Mouse (Mus musculus) midbrain, embryonic 13.5 days (tissue): Measurements from ENCODE around the gene Dpf2. TPM values are rescaled to one million over a fixed set of nuclear protein-coding genes. Genes with fewer than 3 reads are reported as not detected.

Experiments
- ATAC-seq: fragments of 200-750 bp; cut with Nextera tagmentation; 2 replicates; pipeline ENCODE4 v1.8.0; 2017; ENCODE audit warnings: mild to moderate bottlenecking, moderate TSS enrichment, moderate library complexity
- H3K27ac ChIP-seq: fragments of 300-500 bp; sonication (generic); 2 replicates; pipeline ENCODE4 v1.5.1; 2015; ENCODE audit warnings: inconsistent platforms, mild to moderate bottlenecking, moderate library complexity
- H3K27me3 ChIP-seq: fragments of 300-500 bp; sonication (generic); 2 replicates; pipeline ENCODE4 v1.6.1; 2015; ENCODE audit warnings: mild to moderate bottlenecking, inconsistent platforms
- H3K36me3 ChIP-seq: fragments of 300-500 bp; sonication (generic); 2 replicates; pipeline ENCODE4 v1.6.1; 2015; ENCODE audit warnings: mild to moderate bottlenecking, inconsistent platforms
- H3K4me1 ChIP-seq: fragments of 300-500 bp; sonication (generic); replicated peaks from 2 replicates; pipeline ENCODE4 v1.6.1; 2015; ENCODE audit warnings: inconsistent platforms
- H3K4me2 ChIP-seq: fragments of 300-500 bp; sonication (generic); replicated peaks from 2 replicates; pipeline ENCODE4 v1.6.1; 2015; ENCODE audit warnings: moderate library complexity, mild to moderate bottlenecking, inconsistent platforms
- H3K4me3 ChIP-seq: fragments of 300-500 bp; sonication (generic); replicated peaks from 2 replicates; pipeline ENCODE4 v1.5.1; 2015; ENCODE audit warnings: mild to moderate bottlenecking, inconsistent platforms
- H3K9ac ChIP-seq: fragments of 300-500 bp; sonication (generic); replicated peaks from 2 replicates; pipeline ENCODE4 v1.6.1; 2015; ENCODE audit warnings: mild to moderate bottlenecking, inconsistent platforms
- H3K9me3 ChIP-seq: fragments of 300-500 bp; sonication (generic); 2 replicates; pipeline ENCODE4 v1.6.1; 2016; ENCODE audit warnings: mild to moderate bottlenecking, inconsistent platforms
- WGBS: fragments of 180-500 bp; shearing (Covaris S2); methylation state at CpG from one replicate; pipeline ENCODE4 v1.1.7; 2015; 5-methylcytosine and 5-hydroxymethylcytosine counted together
- polyA plus RNA-seq: library from polyadenylated mRNA; unstranded; fragments of >200 nt; fragmentation: Nextera tagmentation; extraction: Ambion mirVana; gene quantifications from 2 replicates; pipeline ENCODE4 v1.2.1, GENCODE M21; 2015

Dpf2 gene
- polyA plus RNA-seq, result 157 and 158 TPM in 2 replicates

DNA sequence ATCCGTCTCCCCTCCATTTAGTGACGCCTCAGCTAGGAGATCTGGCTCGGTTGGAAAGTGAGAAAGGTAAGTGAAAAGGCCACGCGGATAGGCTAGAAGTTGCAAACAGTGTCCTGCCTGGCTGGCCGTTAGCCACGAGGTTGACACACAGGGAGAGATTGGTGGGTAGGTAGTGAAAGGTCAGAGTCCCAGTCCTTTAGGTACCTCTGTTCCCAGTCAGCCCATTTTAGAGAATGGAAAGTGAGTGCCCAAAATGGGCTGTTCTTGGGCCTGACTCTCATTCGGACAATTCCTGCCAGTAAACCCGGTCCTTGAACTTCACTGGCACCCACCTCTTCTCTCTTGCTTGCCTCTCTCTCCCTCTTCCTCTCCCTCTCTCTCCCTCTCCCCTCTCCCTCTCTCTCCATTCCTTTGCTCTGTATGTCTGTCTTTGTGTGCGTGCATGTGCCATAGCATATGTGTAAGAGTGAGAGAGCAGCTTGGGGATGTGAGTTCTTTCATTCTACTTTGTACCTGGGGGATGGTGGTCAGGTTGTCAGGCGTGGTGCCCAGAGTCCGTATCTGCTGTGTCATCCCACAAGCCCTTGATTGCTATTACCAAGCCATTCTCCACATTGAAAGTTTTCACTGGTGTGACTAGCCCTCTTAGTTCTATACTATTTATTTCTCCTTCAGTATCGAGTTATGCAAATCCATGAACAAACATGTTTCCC lies at the start of gene Dpf2:
Dpf2 (minus strand) TSS at position 4 of the 713 bp plus-strand sequence.
- H3K36me3 ChIP-seq, result peaks cover 14% of the 10 kb centered on the region
- H3K4me1 ChIP-seq, result peaks cover 34% of the 10 kb centered on the region
- H3K9ac ChIP-seq, result peak within 1 kb of the TSS; percentile 97
- peak within 1 kb of the TSS; percentile 75 for H3K27ac ChIP-seq
- H3K4me2 ChIP-seq, result peak within 1 kb of the TSS; percentile 79
- H3K9me3 ChIP-seq, result no peaks in the 10 kb centered on the region
- no peak; the same call in 1 of the 2 replicates for ATAC-seq
- H3K4me3 ChIP-seq, result peak within 1 kb of the TSS; percentile 97
- 22% methylated on average over 13 of the region's 13 CpGs for WGBS
- no peaks in the 10 kb centered on the region for H3K27me3 ChIP-seq

DNA sequence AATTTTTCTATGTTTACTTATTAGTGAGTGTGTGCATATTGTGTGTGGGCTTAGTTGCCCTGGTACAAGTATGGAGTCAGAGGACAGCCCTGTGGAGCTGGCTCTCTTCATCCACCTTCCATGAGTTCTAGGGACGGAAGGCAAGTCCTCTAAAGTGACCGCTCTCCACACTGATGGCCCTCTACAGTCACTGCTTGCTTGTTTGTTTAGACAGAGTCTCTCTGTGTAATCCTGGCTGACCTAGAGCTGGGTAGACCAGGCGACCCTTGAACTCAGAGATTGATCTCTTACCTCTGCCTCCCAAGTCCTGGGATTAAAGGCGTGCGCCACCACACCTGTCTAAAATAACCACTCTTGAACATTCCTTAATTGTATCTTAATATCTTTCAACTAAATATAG lies 44.6 kb upstream of the Dpf2 start:
- 93% methylated on average over 5 of the region's 5 CpGs for WGBS
- H3K9ac ChIP-seq, result no peak overlapping the region
- no peaks in the 10 kb centered on the region for H3K27me3 ChIP-seq
- no peak overlapping the region for H3K4me3 ChIP-seq
- H3K4me1 ChIP-seq, result no peaks in the 10 kb centered on the region
- ATAC-seq, result no peak
- peaks cover 39% of the 10 kb centered on the region for H3K36me3 ChIP-seq
- no peak overlapping the region for H3K4me2 ChIP-seq
- no peaks in the 10 kb centered on the region for H3K9me3 ChIP-seq
- no peak overlapping the region for H3K27ac ChIP-seq

DNA sequence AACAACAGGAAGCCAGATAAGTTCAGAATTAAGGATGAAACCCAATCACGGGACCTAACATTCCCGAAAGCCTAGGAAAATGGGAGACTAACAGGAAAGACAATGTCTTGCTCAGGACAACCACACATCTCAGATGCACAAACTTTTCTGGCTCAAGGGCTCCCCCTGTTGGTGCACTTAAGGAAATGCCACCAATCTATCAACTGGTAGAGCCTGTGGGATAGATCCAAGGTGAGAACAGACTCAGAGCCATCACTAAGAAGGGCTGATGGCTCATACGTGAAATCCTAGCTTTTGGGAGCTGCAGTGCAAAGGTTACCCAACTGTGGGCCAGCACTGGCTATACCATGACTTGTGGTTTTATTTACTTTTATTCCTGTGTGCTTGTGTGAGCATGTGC lies 43.9 kb upstream of the Dpf2 start:
- peaks cover 46% of the 10 kb centered on the region for H3K36me3 ChIP-seq
- H3K9ac ChIP-seq, result no peak overlapping the region
- H3K4me1 ChIP-seq, result no peaks in the 10 kb centered on the region
- WGBS, result 26% methylated on average over 3 of the region's 3 CpGs
- no peaks in the 10 kb centered on the region for H3K9me3 ChIP-seq
- H3K4me2 ChIP-seq, result no peak overlapping the region
- no peak overlapping the region for H3K4me3 ChIP-seq
- peak; percentile 45; the same call in 1 of the 2 replicates for ATAC-seq
- no peaks in the 10 kb centered on the region for H3K27me3 ChIP-seq
- no peak overlapping the region for H3K27ac ChIP-seq

DNA sequence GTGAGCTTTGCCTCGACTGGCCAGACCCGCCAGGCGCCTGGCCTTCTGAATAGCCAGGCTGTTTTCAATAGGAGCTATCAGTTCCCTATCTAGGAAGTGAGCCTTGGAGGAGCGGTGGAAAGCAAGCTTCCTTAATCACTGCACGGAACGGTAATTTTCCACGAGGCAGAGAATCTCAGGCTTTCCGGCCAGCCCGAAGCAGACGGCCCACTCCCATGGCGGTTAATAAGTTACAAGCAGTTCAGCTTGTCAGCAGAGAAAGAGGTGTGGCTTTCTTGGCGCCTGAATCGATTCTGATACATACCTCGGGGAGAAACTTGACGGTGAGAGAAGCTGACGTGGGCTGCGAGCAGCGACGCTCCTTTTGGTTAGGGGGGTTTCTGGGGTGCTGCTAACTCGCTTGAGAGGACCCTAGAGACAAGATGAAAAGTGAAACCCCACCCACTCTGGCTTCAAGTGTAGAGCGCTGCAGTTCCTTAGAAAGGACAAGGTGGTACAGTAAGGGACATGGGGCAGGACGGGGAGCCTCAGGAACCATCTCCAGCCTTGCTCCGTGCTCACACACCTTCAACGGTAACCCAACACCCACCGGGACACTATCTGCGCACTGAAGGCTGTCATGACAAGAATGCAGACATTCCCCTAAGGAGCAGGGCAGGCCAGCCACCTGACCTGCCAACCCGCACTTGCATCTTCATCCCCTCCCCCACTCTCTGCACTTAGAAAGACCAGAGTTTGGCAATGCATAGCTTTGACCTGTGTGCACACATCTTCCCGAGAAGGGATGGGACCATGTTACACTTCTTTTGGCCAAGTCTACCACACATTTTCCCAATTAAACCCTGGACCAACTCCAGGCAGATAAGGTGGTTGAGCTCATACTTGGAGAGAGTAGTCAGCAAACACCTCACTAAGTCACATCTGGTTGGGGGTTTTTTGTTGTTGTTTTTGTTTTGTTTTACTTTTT lies 43.2 kb upstream of the Dpf2 start:
- Histone ChIP-seq H3K27me3 (no peaks in the 10 kb centered on the region), H3K9me3 (no peaks in the 10 kb centered on the region), H3K4me2 (no peak overlapping the region), H3K4me3 (no peak overlapping the region), H3K27ac (no peak overlapping the region), H3K4me1 (no peaks in the 10 kb centered on the region), H3K36me3 (peaks cover 52% of the 10 kb centered on the region), H3K9ac (no peak overlapping the region)
- 93% methylated on average over 28 of the region's 28 CpGs for WGBS
- ATAC-seq, result no peak

DNA sequence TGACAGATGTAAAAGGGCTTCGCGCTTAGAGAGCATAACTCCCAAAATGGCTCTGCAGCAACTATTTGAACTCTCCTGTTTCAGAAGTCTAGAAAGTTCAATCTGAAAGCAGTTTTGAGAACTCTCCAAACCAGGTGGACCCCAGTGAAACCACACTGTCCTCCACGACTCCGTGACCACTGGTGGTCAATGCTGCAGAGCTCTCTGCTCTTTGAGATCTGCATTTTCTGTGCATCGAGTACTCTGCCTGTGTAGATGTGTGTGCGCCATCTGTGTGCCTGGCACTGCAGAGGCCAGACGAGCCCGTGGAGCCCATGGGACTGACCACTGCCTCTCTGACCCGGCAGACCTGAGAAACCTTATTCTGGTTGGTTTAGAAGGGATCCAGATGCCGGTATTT lies 42.1 kb upstream of the Dpf2 start:
- H3K9ac ChIP-seq, result no peak overlapping the region
- no peaks in the 10 kb centered on the region for H3K9me3 ChIP-seq
- no peaks in the 10 kb centered on the region for H3K4me1 ChIP-seq
- H3K4me2 ChIP-seq, result no peak overlapping the region
- H3K27ac ChIP-seq, result no peak overlapping the region
- H3K27me3 ChIP-seq, result no peaks in the 10 kb centered on the region
- 95% methylated on average over 10 of the region's 10 CpGs for WGBS
- ATAC-seq, result no peak
- no peak overlapping the region for H3K4me3 ChIP-seq
- H3K36me3 ChIP-seq, result peaks cover 62% of the 10 kb centered on the region

DNA sequence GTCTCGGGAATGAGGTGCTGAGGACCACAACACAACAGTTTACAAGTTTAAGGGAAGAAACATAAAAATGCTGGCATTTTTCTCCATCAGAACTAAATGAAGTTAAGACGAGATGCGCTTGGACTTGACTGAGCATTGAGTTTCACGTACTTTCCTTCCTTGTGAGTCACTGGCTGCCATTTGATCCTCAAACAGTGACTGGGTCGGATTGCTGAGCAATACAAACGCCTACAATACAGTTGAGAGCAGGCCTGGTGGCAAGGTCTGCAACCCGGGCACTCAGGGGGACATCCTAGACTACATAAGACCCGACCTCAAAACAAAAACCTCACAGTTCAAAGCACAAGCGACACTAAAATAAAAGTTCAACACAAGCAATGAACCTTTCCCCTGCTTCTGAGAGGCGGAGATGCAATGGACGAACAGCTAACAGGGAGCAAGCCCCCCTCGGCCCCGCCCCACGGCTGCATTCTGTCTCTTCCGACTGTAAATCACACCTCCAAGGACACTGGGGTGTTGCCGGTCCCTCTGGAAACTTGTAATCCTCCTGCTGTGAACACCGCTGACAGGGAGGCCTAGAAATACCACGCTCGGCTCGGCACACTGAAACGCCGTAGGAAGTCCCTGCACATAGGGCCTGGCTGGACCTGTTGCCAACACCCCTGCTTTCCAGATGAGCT lies 41.4 kb upstream of the Dpf2 start:
- H3K4me3 ChIP-seq, result no peak overlapping the region
- H3K9ac ChIP-seq, result no peak overlapping the region
- ATAC-seq, result no peak
- WGBS, result 91% methylated on average over 22 of the region's 22 CpGs
- no peak overlapping the region for H3K27ac ChIP-seq
- no peak overlapping the region for H3K4me2 ChIP-seq
- H3K9me3 ChIP-seq, result no peaks in the 10 kb centered on the region
- no peaks in the 10 kb centered on the region for H3K4me1 ChIP-seq
- no peaks in the 10 kb centered on the region for H3K27me3 ChIP-seq
- H3K36me3 ChIP-seq, result peaks cover 66% of the 10 kb centered on the region

DNA sequence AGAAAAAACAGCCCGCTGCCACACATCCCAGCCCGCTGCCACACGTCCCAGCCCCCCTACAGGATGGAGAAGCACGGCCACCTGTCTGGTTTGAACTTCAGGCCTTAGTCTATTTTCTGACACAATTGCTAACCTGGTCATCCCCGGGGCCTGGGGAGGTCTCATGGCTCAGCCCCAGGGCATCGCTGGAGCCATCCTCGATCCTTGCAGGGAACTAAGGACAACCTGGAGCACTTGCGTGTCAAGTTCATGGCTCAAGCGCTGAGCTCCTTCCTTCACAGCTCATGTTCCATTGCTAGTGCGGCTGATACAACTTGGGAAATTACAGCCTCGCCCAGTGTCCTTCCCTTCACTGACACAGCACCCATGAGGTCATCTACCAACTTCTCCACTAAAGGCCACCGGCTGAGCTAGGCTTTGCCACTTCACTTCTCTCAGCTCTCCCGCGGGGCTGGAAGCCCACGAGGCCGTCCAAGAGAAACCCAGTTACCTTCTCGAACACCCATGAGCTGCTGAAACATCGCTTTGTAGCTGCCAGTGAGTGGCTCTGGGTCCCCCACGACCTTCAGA lies 40.5 kb upstream of the Dpf2 start:
- Histone ChIP-seq H3K9me3 (no peaks in the 10 kb centered on the region), H3K36me3 (peaks cover 71% of the 10 kb centered on the region), H3K27ac (no peak overlapping the region), H3K27me3 (no peaks in the 10 kb centered on the region), H3K4me1 (no peaks in the 10 kb centered on the region), H3K4me3 (no peak overlapping the region), H3K4me2 (no peak overlapping the region), H3K9ac (no peak overlapping the region)
- 95% methylated on average over 19 of the region's 19 CpGs for WGBS
- ATAC-seq, result no peak

DNA sequence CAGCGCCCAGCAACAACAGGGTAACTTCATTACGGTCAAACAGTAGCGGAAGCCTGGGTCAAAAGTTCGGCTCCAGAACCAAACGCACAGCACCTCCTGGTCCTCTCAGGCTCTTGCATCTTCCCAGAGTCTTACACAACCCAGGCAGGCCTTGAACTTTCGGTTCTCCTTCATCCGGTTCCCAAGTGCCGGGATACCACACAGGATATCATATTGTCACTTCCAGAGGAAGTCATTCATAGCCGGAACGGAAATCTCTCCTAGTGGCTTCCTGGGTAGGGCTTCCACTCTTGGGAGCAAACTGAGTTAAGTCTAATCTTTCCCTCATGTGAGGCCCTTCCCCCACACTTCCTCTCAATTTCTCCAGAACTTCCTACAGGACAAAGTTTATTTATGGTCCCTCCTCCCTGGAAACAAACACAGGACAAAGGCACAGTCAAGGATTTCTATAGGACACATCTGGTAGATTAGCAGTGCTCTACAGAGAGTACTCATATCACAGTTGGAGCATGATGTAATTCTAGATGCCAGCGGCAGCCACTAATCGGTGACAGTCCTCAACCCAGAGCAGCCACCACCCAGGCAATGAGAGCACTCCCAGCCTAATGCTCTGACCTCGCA lies 39.4 kb upstream of the Dpf2 start:
- H3K36me3 ChIP-seq, result peaks cover 67% of the 10 kb centered on the region

DNA sequence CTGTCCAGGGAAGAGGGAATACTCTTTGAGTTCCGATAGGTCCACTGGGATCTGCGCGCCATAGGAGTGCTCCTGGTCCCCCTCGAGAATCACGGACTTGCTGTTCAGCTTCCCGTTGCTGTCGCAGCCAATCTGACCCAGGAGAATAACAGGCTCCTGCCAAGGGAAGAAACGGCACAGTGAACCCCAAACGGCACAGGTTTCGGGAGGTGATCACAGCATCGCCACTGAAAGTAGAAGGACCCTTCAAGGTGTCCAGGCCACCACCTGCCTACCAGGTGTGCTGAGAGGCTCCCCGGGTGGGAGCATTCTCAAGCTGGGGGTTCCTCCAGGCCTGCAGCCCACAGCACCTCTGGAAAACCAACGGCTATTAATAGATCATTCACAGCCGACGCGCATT lies 38.8 kb upstream of the Dpf2 start:
- ATAC-seq, result no peak
- H3K4me1 ChIP-seq, result no peaks in the 10 kb centered on the region
- H3K27ac ChIP-seq, result no peak overlapping the region
- H3K9ac ChIP-seq, result no peak overlapping the region
- no peak overlapping the region for H3K4me3 ChIP-seq
- H3K27me3 ChIP-seq, result no peaks in the 10 kb centered on the region
- WGBS, result 92% methylated on average over 16 of the region's 16 CpGs
- H3K9me3 ChIP-seq, result no peaks in the 10 kb centered on the region
- no peak overlapping the region for H3K4me2 ChIP-seq
- H3K36me3 ChIP-seq, result peaks cover 67% of the 10 kb centered on the region

More for the DNA sequence above, 39.4 kb upstream of the Dpf2 start:
- WGBS, result 87% methylated on average over 13 of the region's 13 CpGs
- H3K9me3 ChIP-seq, result no peaks in the 10 kb centered on the region
- no peak overlapping the region for H3K4me2 ChIP-seq
- H3K4me3 ChIP-seq, result no peak overlapping the region
- H3K4me1 ChIP-seq, result no peaks in the 10 kb centered on the region
- no peak for ATAC-seq
- no peak overlapping the region for H3K27ac ChIP-seq
- no peak overlapping the region for H3K9ac ChIP-seq
- no peaks in the 10 kb centered on the region for H3K27me3 ChIP-seq

DNA sequence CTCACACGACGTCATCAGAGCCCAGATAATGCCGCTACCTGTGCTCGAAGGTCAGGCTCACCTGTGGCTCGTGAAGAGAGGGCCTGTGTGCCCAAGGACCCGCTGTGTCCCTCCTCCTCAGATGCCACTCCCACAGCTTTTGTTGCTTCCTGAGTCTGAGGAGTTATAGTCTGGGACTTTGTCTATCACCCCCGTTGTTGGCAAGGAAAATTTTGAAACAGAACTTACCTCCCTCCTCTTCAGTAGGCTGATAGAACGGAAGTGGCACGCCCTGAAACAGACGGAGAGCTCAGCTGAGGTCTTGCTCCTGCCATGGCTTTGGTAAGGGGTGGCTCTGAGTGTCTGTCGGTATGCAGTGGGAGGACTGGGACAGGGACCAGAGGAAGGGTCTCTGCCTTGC lies 37.4 kb upstream of the Dpf2 start:
- Histone ChIP-seq H3K27me3 (no peaks in the 10 kb centered on the region), H3K9ac (no peak overlapping the region), H3K9me3 (no peaks in the 10 kb centered on the region), H3K36me3 (peaks cover 76% of the 10 kb centered on the region), H3K4me1 (no peaks in the 10 kb centered on the region), H3K4me2 (no peak overlapping the region), H3K27ac (no peak overlapping the region), H3K4me3 (no peak overlapping the region)
- 95% methylated on average over 11 of the region's 11 CpGs for WGBS
- ATAC-seq, result no peak

DNA sequence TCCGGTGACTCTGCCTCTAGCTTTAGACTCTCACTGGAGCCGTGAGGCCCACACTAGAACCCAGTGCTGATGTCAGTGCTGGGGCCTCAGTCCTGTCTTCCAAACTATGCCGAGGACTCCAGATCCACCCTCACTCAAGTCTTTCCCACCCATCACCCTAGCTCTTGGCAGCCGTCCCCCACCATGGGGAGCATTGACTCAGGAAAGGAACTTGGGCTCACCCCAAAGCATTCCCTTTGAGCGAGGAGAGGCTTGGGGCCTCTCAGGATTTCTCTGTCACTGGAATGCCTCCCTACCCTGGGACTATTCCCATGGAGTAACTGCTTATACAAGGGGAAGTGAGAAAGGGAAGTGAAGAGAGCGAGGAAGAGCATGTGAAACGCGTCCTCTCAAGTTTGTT lies 33.1 kb upstream of the Dpf2 start:
- no peaks in the 10 kb centered on the region for H3K9me3 ChIP-seq
- H3K4me1 ChIP-seq, result no peaks in the 10 kb centered on the region
- no peaks in the 10 kb centered on the region for H3K27me3 ChIP-seq
- H3K9ac ChIP-seq, result no peak overlapping the region
- WGBS, result 91% methylated on average over 8 of the region's 8 CpGs
- no peak overlapping the region for H3K4me2 ChIP-seq
- peaks cover 56% of the 10 kb centered on the region for H3K36me3 ChIP-seq
- no peak for ATAC-seq
- H3K4me3 ChIP-seq, result no peak overlapping the region
- H3K27ac ChIP-seq, result no peak overlapping the region
